Mouse (Mus musculus) stomach, embryonic 15.5 days (tissue): Measurements from ENCODE around the gene Olfr282. TPM values are rescaled to one million over a fixed set of nuclear protein-coding genes. Genes with fewer than 3 reads are reported as not detected.
A peak's percentile ranks its signal among the peaks of the same experiment; 100 is the strongest.

Source experiments
- ATAC-seq: fragments of 200-750 bp; cut with Nextera tagmentation; 2 replicates; pipeline ENCODE4 v1.8.0; 2017; ENCODE audit warnings: low read depth, moderate number of reproducible peaks, moderate TSS enrichment; ENCODE audit not compliant: insufficient read depth, low FRiP score
- H3K27ac ChIP-seq: fragments of 300-500 bp; sonication (generic); 2 replicates; pipeline ENCODE4 v1.5.1; 2015; ENCODE audit warnings: mild to moderate bottlenecking, inconsistent platforms
- H3K27me3 ChIP-seq: fragments of 300-500 bp; sonication (generic); replicated peaks from 2 replicates; pipeline ENCODE4 v1.6.1; 2015; ENCODE audit warnings: inconsistent platforms
- H3K36me3 ChIP-seq: fragments of 300-500 bp; sonication (generic); 2 replicates; pipeline ENCODE4 v1.6.1; 2015; ENCODE audit warnings: inconsistent platforms
- H3K4me1 ChIP-seq: fragments of 300-500 bp; sonication (generic); 2 replicates; pipeline ENCODE4 v1.6.1; 2015; ENCODE audit warnings: inconsistent platforms
- H3K4me2 ChIP-seq: fragments of 300-500 bp; sonication (generic); 2 replicates; pipeline ENCODE4 v1.6.1; 2015; ENCODE audit warnings: mild to moderate bottlenecking, inconsistent platforms
- H3K4me3 ChIP-seq: fragments of 300-500 bp; sonication (generic); replicated peaks from 2 replicates; pipeline ENCODE4 v1.5.1; 2015; ENCODE audit warnings: inconsistent platforms
- H3K9ac ChIP-seq: fragments of 300-500 bp; sonication (generic); 2 replicates; pipeline ENCODE4 v1.6.1; 2015; ENCODE audit warnings: inconsistent platforms
- H3K9me3 ChIP-seq: fragments of 300-500 bp; sonication (generic); 2 replicates; pipeline ENCODE4 v1.6.1; 2016; ENCODE audit warnings: inconsistent platforms
- WGBS: fragments of 180-500 bp; shearing (Covaris S2); methylation state at CpG from one replicate; pipeline ENCODE4 v1.1.7; 2015; 5-methylcytosine and 5-hydroxymethylcytosine counted together
- polyA plus RNA-seq: library from polyadenylated mRNA; unstranded; fragments of >200 nt; fragmentation: Nextera tagmentation; extraction: Ambion mirVana; gene quantifications from 2 replicates; pipeline ENCODE4 v1.2.1, GENCODE M21; 2015

Olfr282 gene
- polyA plus RNA-seq, 1 experiment from 2014 or later, result not detected

- no peak overlapping the region for H3K27ac ChIP-seq
- H3K9me3 ChIP-seq, result no peaks in the 10 kb centered on the region
- H3K4me2 ChIP-seq, result no peak overlapping the region
- H3K9ac ChIP-seq, result no peak overlapping the region
- no peaks in the 10 kb centered on the region for H3K36me3 ChIP-seq
- H3K27me3 ChIP-seq, result no peaks in the 10 kb centered on the region
- WGBS, result 80% methylated on average over 5 of the region's 5 CpGs
- no peaks in the 10 kb centered on the region for H3K4me1 ChIP-seq
- no peak for ATAC-seq
- no peak overlapping the region for H3K4me3 ChIP-seq
Measured at GRCm38 (mm10) chr15:98476281-98476680, 45.3 kb downstream of the Olfr282 start.

GRCm38 (mm10) chr15:98479568-98480102 is 48.6 kb downstream of the Olfr282 start:
- 68% methylated on average over 7 of the region's 7 CpGs for WGBS
- no peak for ATAC-seq
- H3K27ac ChIP-seq, result no peak overlapping the region

DNA sequence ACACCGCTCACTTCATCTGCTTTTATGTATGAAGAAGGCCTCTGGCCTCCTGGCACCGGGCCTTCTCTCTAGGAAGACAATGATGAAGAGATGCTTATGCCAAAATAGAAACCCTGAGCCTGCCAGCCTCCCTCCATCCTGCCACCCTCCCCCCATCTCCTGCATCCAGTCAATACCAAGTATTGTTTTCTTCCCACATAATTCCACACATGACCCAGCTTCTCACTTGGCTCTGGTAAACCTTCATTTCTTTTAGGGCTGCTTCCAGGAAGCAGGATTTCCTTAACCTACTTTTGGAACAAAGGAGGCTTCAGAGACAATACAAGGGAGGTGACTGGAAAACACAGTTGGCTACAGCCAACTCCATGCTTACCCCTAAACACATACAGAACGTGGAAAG is 51.7 kb downstream of the Olfr282 start, which contains the start of gene Lalba:
TSS of gene Lalba (minus strand) at position 21 of the 400 bp plus-strand sequence.
- whole genome bisulfite sequencing, result 49% methylated on average over 3 of the region's 3 CpGs
- Histone ChIP-seq H3K9ac (no peak within 1 kb of the TSS), H3K27me3 (no peaks in the 10 kb centered on the region), H3K4me1 (no peaks in the 10 kb centered on the region), H3K9me3 (no peaks in the 10 kb centered on the region), H3K4me3 (no peak within 1 kb of the TSS), H3K36me3 (no peaks in the 10 kb centered on the region), H3K27ac (no peak within 1 kb of the TSS), H3K4me2 (no peak within 1 kb of the TSS)
- no peak for ATAC-seq

More at GRCm38 (mm10) chr15:98479568-98480102, 48.6 kb downstream of the Olfr282 start:
- H3K4me3 ChIP-seq, result no peak overlapping the region
- H3K4me1 ChIP-seq, result no peaks in the 10 kb centered on the region
- H3K27me3 ChIP-seq, result no peaks in the 10 kb centered on the region
- H3K36me3 ChIP-seq, result no peaks in the 10 kb centered on the region
- H3K9me3 ChIP-seq, result no peaks in the 10 kb centered on the region
- no peak overlapping the region for H3K4me2 ChIP-seq
- H3K9ac ChIP-seq, result no peak overlapping the region

- Histone ChIP-seq H3K27ac (peak overlapping the region; percentile 21; the same call in 1 of the 2 replicates), H3K4me2 (no peak overlapping the region), H3K36me3 (no peaks in the 10 kb centered on the region), H3K27me3 (no peaks in the 10 kb centered on the region), H3K4me3 (no peak overlapping the region), H3K4me1 (no peaks in the 10 kb centered on the region), H3K9ac (no peak overlapping the region), H3K9me3 (no peaks in the 10 kb centered on the region)
- ATAC-seq, result no peak
- WGBS, result 57% methylated on average over 18 of the region's 18 CpGs
Measured at GRCm38 (mm10) chr15:98483907-98484886, 53.2 kb downstream of the Olfr282 start.

- no peak for ATAC-seq
- Histone ChIP-seq H3K4me2 (no peak overlapping the region), H3K36me3 (no peaks in the 10 kb centered on the region), H3K9ac (no peak overlapping the region), H3K27me3 (no peaks in the 10 kb centered on the region), H3K9me3 (no peaks in the 10 kb centered on the region), H3K27ac (no peak overlapping the region), H3K4me3 (no peak overlapping the region), H3K4me1 (no peaks in the 10 kb centered on the region)
- WGBS, result 90% methylated on average over 8 of the region's 8 CpGs
Measured at GRCm38 (mm10) chr15:98486433-98487021, 55.5 kb downstream of the Olfr282 start.

Other genes with a start within 250 kb of the Olfr282 start
- gene Olfr288, start 235.7 kb upstream of the Olfr282 start, polyA plus RNA-seq, result not detected in 2 replicates
- gene Gm44579, start 210.2 kb upstream of the Olfr282 start, polyA plus RNA-seq, result not detected in 2 replicates
- gene Olfr287, start 210.2 kb upstream of the Olfr282 start, polyA plus RNA-seq, result not detected in 2 replicates
- gene Olfr286, start 196.8 kb upstream of the Olfr282 start, polyA plus RNA-seq, result not detected in 2 replicates
- not detected in 2 replicates for gene H1fnt, start 173.9 kb upstream of the Olfr282 start, polyA plus RNA-seq
- 0.55 and 0.62 TPM in 2 replicates for gene Zfp641, start 135.1 kb upstream of the Olfr282 start, polyA plus RNA-seq
- gene Olfr285, start 113.9 kb upstream of the Olfr282 start, polyA plus RNA-seq, result not detected in 2 replicates
- gene Olfr284, start 90.2 kb upstream of the Olfr282 start, polyA plus RNA-seq, result not detected in 2 replicates
- gene Olfr283, start 50.3 kb upstream of the Olfr282 start, polyA plus RNA-seq, result not detected in 2 replicates
- gene Olfr281, start 21.4 kb downstream of the Olfr282 start, polyA plus RNA-seq, result 0.03 TPM in 1 of 2 replicates, not detected in the other
- not detected in 2 replicates for gene OR5BS1P, start 38.7 kb downstream of the Olfr282 start, polyA plus RNA-seq
- 0.23 TPM in 1 of 2 replicates, not detected in the other for gene Lalba, start 51.5 kb downstream of the Olfr282 start, polyA plus RNA-seq
- gene Olfr279, start 61.2 kb downstream of the Olfr282 start, polyA plus RNA-seq, result not detected in 2 replicates
- gene Kansl2, start 103.0 kb downstream of the Olfr282 start, polyA plus RNA-seq, result 79.4 and 86.7 TPM in 2 replicates
- 46.7 and 48.6 TPM in 2 replicates for gene Ccnt1, start 139.7 kb downstream of the Olfr282 start, polyA plus RNA-seq
- 0.43 TPM in 1 of 2 replicates, not detected in the other for gene 4930415O20Rik, start 139.8 kb downstream of the Olfr282 start, polyA plus RNA-seq
- 21.9 and 22.5 TPM in 2 replicates for gene Adcy6, start 178.9 kb downstream of the Olfr282 start, polyA plus RNA-seq
- 29.0 and 32.2 TPM in 2 replicates for gene Cacnb3, start 199.6 kb downstream of the Olfr282 start, polyA plus RNA-seq
- 22.9 and 26.8 TPM in 2 replicates for gene Ddx23, start 231.7 kb downstream of the Olfr282 start, polyA plus RNA-seq
- gene Rnd1, start 246.2 kb downstream of the Olfr282 start, polyA plus RNA-seq, result 1.3 and 1.4 TPM in 2 replicates